Mouse (Mus musculus) forelimb bud, embryonic 11.5 days (tissue): Measurements from ENCODE around the gene Ufc1.

ENCODE experiments used
- DNase-seq: peaks from one replicate; pipeline ENCODE4 v3.0.0-alpha.2; 2012; ENCODE audit warnings: low read depth, low spot score

Gene Ufc1

GRCm38 (mm10) chr1:171271196-171271595 is 23.6 kb downstream of the Ufc1 start:
- DNase-seq = no peak

GRCm38 (mm10) chr1:171270573-171270900 is 24.3 kb downstream of the Ufc1 start:
- DNase-seq = no peak

- DNase-seq = peak; percentile 86
Measured at GRCm38 (mm10) chr1:171269848-171270572, 24.8 kb downstream of the Ufc1 start, which contains the start of gene B4galt3. B4galt3 (plus strand) TSS chr1:171270328.

- DNase-seq = no peak
Measured at GRCm38 (mm10) chr1:171268341-171268740, 26.5 kb downstream of the Ufc1 start.

- no peak for DNase-seq
Measured at GRCm38 (mm10) chr1:171265971-171266744, 28.7 kb downstream of the Ufc1 start.

- no peak for DNase-seq
Measured at GRCm38 (mm10) chr1:171263666-171264461, 31.0 kb downstream of the Ufc1 start.

GRCm38 (mm10) chr1:171263185-171263611 is 31.6 kb downstream of the Ufc1 start:
- DNase-seq = no peak

GRCm38 (mm10) chr1:171262594-171263130 is 32.2 kb downstream of the Ufc1 start:
- DNase-seq = no peak

- DNase-seq = no peak
Measured at GRCm38 (mm10) chr1:171260316-171260715, 34.5 kb downstream of the Ufc1 start.

- no peak for DNase-seq
Measured at GRCm38 (mm10) chr1:171258921-171259320, 35.9 kb downstream of the Ufc1 start.

- no peak for DNase-seq
Measured at GRCm38 (mm10) chr1:171257781-171258180, 37.0 kb downstream of the Ufc1 start.

- peak; percentile 78 for DNase-seq
Measured at GRCm38 (mm10) chr1:171256937-171257548, 37.8 kb downstream of the Ufc1 start.

GRCm38 (mm10) chr1:171256095-171256818 is 38.6 kb downstream of the Ufc1 start:
- DNase-seq = no peak

GRCm38 (mm10) chr1:171252415-171252814 is 42.4 kb downstream of the Ufc1 start:
- DNase-seq = no peak

- DNase-seq = no peak
Measured at GRCm38 (mm10) chr1:171251594-171252324, 43.1 kb downstream of the Ufc1 start.

- DNase-seq = no peak
Measured at GRCm38 (mm10) chr1:171250680-171251593, 43.9 kb downstream of the Ufc1 start, which contains the start of gene Ndufs2. Ndufs2 (minus strand) TSS chr1:171251388.

GRCm38 (mm10) chr1:171249913-171250600 is 44.8 kb downstream of the Ufc1 start, which contains the start of gene Adamts4:
Adamts4 (plus strand) TSS chr1:171250421.
- no peak for DNase-seq
